Mouse (Mus musculus): ENCODE measurements around the gene Cela1. TPM values are rescaled to one million over a fixed set of nuclear protein-coding genes. Genes with fewer than 3 reads are reported as not detected.

Cela1 gene
- total RNA-seq, 2 experiments from 2014 or later = 1.2 TPM

GRCm38 (mm10) chr15:100705376-100705775, 17.7 kb upstream of the Cela1 start:
- no peak for DNase-seq (ENCODE audit: low spot score)

- no peak for DNase-seq (ENCODE audit: low spot score)
These were observed 16.2 kb upstream of the Cela1 start for GRCm38 (mm10) chr15:100703913-100704312.

- no peak for DNase-seq (ENCODE audit: low spot score)
These were observed 14.1 kb upstream of the Cela1 start for GRCm38 (mm10) chr15:100701856-100702255.

GRCm38 (mm10) chr15:100701108-100701507, 13.4 kb upstream of the Cela1 start:
- DNase-seq (ENCODE audit: low spot score) = no peak

GRCm38 (mm10) chr15:100700424-100700823, 12.7 kb upstream of the Cela1 start:
- DNase-seq (ENCODE audit: low spot score) = no peak

GRCm38 (mm10) chr15:100699386-100699785, 11.7 kb upstream of the Cela1 start:
- DNase-seq (ENCODE audit: low spot score) = no peak

GRCm38 (mm10) chr15:100698078-100698477, 10.4 kb upstream of the Cela1 start:
- DNase-seq (ENCODE audit: low spot score) = no peak

GRCm38 (mm10) chr15:100694406-100694805, 6.7 kb upstream of the Cela1 start:
- DNase-seq (ENCODE audit: low spot score) = no peak

- no peak for DNase-seq (ENCODE audit: low spot score)
These were observed 4.3 kb upstream of the Cela1 start for GRCm38 (mm10) chr15:100691990-100692389.

GRCm38 (mm10) chr15:100686989-100687388, 732 bp downstream of the Cela1 start:
- DNase-seq (ENCODE audit: low spot score) = no peak

GRCm38 (mm10) chr15:100686434-100686833, 1.3 kb downstream of the Cela1 start:
- no peak for DNase-seq (ENCODE audit: low spot score)

- no peak for DNase-seq (ENCODE audit: low spot score)
These were observed 1.9 kb downstream of the Cela1 start for GRCm38 (mm10) chr15:100685849-100686248.

- DNase-seq (ENCODE audit: low spot score) = no peak
These were observed 2.5 kb downstream of the Cela1 start for GRCm38 (mm10) chr15:100685255-100685654.

GRCm38 (mm10) chr15:100684450-100684849, 3.3 kb downstream of the Cela1 start:
- DNase-seq (ENCODE audit: low spot score) = no peak

GRCm38 (mm10) chr15:100683041-100683440, 4.7 kb downstream of the Cela1 start:
- DNase-seq (ENCODE audit: low spot score) = peak; percentile 80

GRCm38 (mm10) chr15:100681770-100682169, 6.0 kb downstream of the Cela1 start:
- no peak for DNase-seq (ENCODE audit: low spot score)

- DNase-seq (ENCODE audit: low spot score) = no peak
These were observed 7.3 kb downstream of the Cela1 start for GRCm38 (mm10) chr15:100680381-100680780.

- no peak for DNase-seq (ENCODE audit: low spot score)
These were observed 8.7 kb downstream of the Cela1 start for GRCm38 (mm10) chr15:100679005-100679404.

GRCm38 (mm10) chr15:100678581-100678980, 9.1 kb downstream of the Cela1 start:
- no peak for DNase-seq (ENCODE audit: low spot score)

GRCm38 (mm10) chr15:100677675-100678074, 10.0 kb downstream of the Cela1 start:
- no peak for DNase-seq (ENCODE audit: low spot score)

GRCm38 (mm10) chr15:100676521-100676920, 11.2 kb downstream of the Cela1 start:
- DNase-seq (ENCODE audit: low spot score) = no peak

GRCm38 (mm10) chr15:100675486-100675885, 12.2 kb downstream of the Cela1 start:
- no peak for DNase-seq (ENCODE audit: low spot score)

- no peak for DNase-seq (ENCODE audit: low spot score)
These were observed 13.2 kb downstream of the Cela1 start for GRCm38 (mm10) chr15:100674566-100674965.

All from gastrocnemius, adult 18-20 months (tissue).